Mouse (Mus musculus) G1E (cell line): Measurements from ENCODE around the gene Celf2.

ENCODE experiments used
- CTCF ChIP-seq: IDR thresholded peaks from 2 replicates; pipeline ENCODE4 v1.5.1; 2012; ENCODE audit warnings: low read depth, low read length, inconsistent platforms, mixed read lengths
- GATA1 ChIP-seq: IDR thresholded peaks from 2 replicates; pipeline ENCODE4 v1.6.1; 2012; ENCODE audit warnings: borderline replicate concordance, low read length, inconsistent platforms, mixed read lengths
- GATA2 ChIP-seq: IDR thresholded peaks from 2 replicates; pipeline ENCODE4 v1.6.1; 2012; ENCODE audit warnings: low read depth, low read length, inconsistent platforms, borderline replicate concordance
- POLR2AphosphoS5 ChIP-seq: IDR thresholded peaks from 2 replicates; pipeline ENCODE4 v1.6.1; 2012; ENCODE audit warnings: low read depth, low read length, inconsistent platforms; ENCODE audit not compliant: insufficient replicate concordance
- TAL1 ChIP-seq: conservative IDR thresholded peaks from 2 replicates; pipeline ENCODE4 v1.6.1; 2012; ENCODE audit warnings: low read depth, low read length, inconsistent platforms, mixed read lengths

- no peak for TF ChIP-seq CTCF
- no peak for TF ChIP-seq POLR2AphosphoS5
- TF ChIP-seq TAL1: no peak
- no peak for TF ChIP-seq GATA1
- no peak for TF ChIP-seq GATA2
Observed at GRCm38 (mm10) chr2:6871281-6872130, 637.9 kb downstream of the Celf2 start.
